8 mouse cellular contexts compared by ENCODE assay signal in the genomic region with DNA sequence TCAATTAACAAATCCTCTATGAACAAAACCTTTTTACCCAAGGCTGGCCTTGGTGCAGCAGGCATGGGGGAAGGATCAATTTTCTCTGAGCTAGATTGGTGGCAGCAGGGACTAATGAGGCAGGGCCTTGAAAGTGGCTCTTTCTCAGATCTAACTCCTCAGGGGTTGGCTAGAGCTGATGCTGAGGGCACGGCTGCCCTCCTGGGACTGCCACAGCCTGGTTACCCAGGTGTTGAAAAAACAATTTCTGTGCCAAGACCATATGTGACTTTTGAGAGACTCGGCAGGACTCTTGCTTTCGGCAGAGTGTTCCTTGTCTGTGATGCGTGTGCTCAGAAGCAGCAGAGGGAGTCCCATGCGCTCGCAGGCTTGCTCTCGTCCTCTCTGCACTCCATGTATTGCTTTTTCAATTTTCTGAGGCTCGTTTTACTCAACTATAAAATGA.
A peak's percentile ranks its signal among the peaks of the same experiment; 100 is the strongest.
DNase-seq lines count a peak whose midpoint lies in the region; ATAC-seq and TF ChIP-seq lines count a peak whose summit lies in the region.
"Had no signal": no experiment of that assay in that cellular context is flagged by ENCODE, and none has a peak within 500 bp of the region (broad histone marks: within the 10 kb centered on the region; RNA-seq: fewer than 3 reads in every experiment).

No protein-coding gene starts in this region.

- no peaks in the 10 kb centered on the region for H3K27me3 ChIP-seq in forebrain, embryonic 11.5 days (ENCODE audit: control insufficient read depth, insufficient read depth, low read length)
- H3K27me3 ChIP-seq in limb, embryonic 14.5 days (ENCODE audit: control insufficient read depth, insufficient read depth, low read length): no peaks in the 10 kb centered on the region
- no peaks in the 10 kb centered on the region for H3K27me3 ChIP-seq in thymus, adult 2 months (ENCODE audit: control insufficient read depth, insufficient read depth, low read length)
- H3K27me3 ChIP-seq: Patski had no signal

- TF ChIP-seq POLR2A in limb, embryonic 14.5 days (IDR thresholded peaks at IDR 0.05; ENCODE audit: borderline replicate concordance, extremely low read depth, insufficient read depth, insufficient read length): no peak
- TF ChIP-seq POLR2A in thymus, adult 2 months (IDR thresholded peaks at IDR 0.05; ENCODE audit: control insufficient read depth, extremely low read depth, insufficient read depth, low read length, poor library complexity): no peak

- ATAC-seq in forebrain, embryonic 11.5 days (replicated peaks; ENCODE audit: low FRiP score): peak; percentile 84
- ATAC-seq in limb, embryonic 14.5 days (ENCODE audit: low FRiP score, low read depth): no peak
- ATAC-seq: Patski had no signal

- H3K4me1 ChIP-seq in forebrain, embryonic 11.5 days (replicated peaks; ENCODE audit: control insufficient read depth, insufficient read depth, low read length): no peaks in the 10 kb centered on the region; the same call in 1 of the 2 replicates
- H3K4me1 ChIP-seq in limb, embryonic 14.5 days (ENCODE audit: control insufficient read depth, insufficient read depth, low read length): peaks cover 15% of the 10 kb centered on the region
- no peaks in the 10 kb centered on the region for H3K4me1 ChIP-seq in thymus, adult 2 months (replicated peaks; ENCODE audit: control insufficient read depth, insufficient read depth, low read length)

- peak overlapping the region; percentile 81 for H3K27ac ChIP-seq in forebrain, embryonic 11.5 days (ENCODE audit: low read depth, low read length)
- peak overlapping the region; percentile 62; the same call in 1 of the 2 replicates for H3K27ac ChIP-seq in limb, embryonic 14.5 days (replicated peaks; ENCODE audit: low read depth, low read length)
- no peak overlapping the region for H3K27ac ChIP-seq in thymus, adult 2 months (ENCODE audit: control insufficient read depth, insufficient read depth, low read length)

- H3K4me3 ChIP-seq in forebrain, embryonic 11.5 days (ENCODE audit: low read depth, low read length): no peak overlapping the region
- H3K4me3 ChIP-seq in limb, embryonic 14.5 days (replicated peaks; ENCODE audit: low read length): no peak overlapping the region
- H3K4me3 ChIP-seq in thymus, adult 2 months (ENCODE audit: control insufficient read depth, insufficient read depth, low read length): no peak overlapping the region

- TF ChIP-seq CTCF in thymus, adult 2 months (IDR thresholded peaks at IDR 0.05; ENCODE audit: borderline replicate concordance, control insufficient read depth, extremely low read depth, insufficient read depth, low read length, poor library complexity): no peak

- DNase-seq in right cerebral cortex, adult 18-20 months: peak; percentile 6
- DNase-seq in right cerebral cortex, postnatal 14 days: no peak
- peak; percentile 74 for DNase-seq in forebrain, embryonic 11.5 days (ENCODE audit: low spot score)
- DNase-seq in limb, embryonic 14.5 days (ENCODE audit: low spot score): peak; percentile 9
- no peak for DNase-seq in natural killer cell, adult 2 months (ENCODE audit: low spot score in 2 of 2)
- no peak for DNase-seq in thymus, adult 2 months
- no peak for DNase-seq in lung, postnatal 4 days

- no peak overlapping the region for H3K9ac ChIP-seq in forebrain, embryonic 11.5 days (ENCODE audit: low read length)
- no peak overlapping the region for H3K9ac ChIP-seq in limb, embryonic 14.5 days (ENCODE audit: low read depth, low read length, severe bottlenecking)

- H3K36me3 ChIP-seq in forebrain, embryonic 11.5 days (ENCODE audit: control insufficient read depth, insufficient read depth, low read length): no peaks in the 10 kb centered on the region
- H3K36me3 ChIP-seq in limb, embryonic 14.5 days (ENCODE audit: control insufficient read depth, insufficient read depth, low read length): no peaks in the 10 kb centered on the region
- no peaks in the 10 kb centered on the region for H3K36me3 ChIP-seq in thymus, adult 2 months (ENCODE audit: control insufficient read depth, insufficient read depth, low read length)

- 50% methylated on average over 8 of the region's 8 CpGs for WGBS in forebrain, embryonic 11.5 days
- 29% methylated on average over 8 of the region's 8 CpGs for WGBS in limb, embryonic 14.5 days
- 94% methylated on average over 8 of the region's 8 CpGs for WGBS in thymus, adult 2 months

- H3K9me3 ChIP-seq in forebrain, embryonic 11.5 days (ENCODE audit: control insufficient read depth, low read length): no peaks in the 10 kb centered on the region
- H3K9me3 ChIP-seq in limb, embryonic 14.5 days (ENCODE audit: control insufficient read depth, low read length): no peaks in the 10 kb centered on the region

- H3K4me2 ChIP-seq in forebrain, embryonic 11.5 days (ENCODE audit: low read depth, low read length, severe bottlenecking): no peak overlapping the region
- peak overlapping the region; percentile 11 for H3K4me2 ChIP-seq in limb, embryonic 14.5 days (replicated peaks; ENCODE audit: low read depth, low read length, severe bottlenecking)

Comparison
In these comparisons a context has a peak if more than half of its experiments do, and no peak if none do; other contexts are left out.
1. DNase-seq: peak in right cerebral cortex, adult 18-20 months (single experiment), forebrain, embryonic 11.5 days (single experiment) and limb, embryonic 14.5 days (single experiment); none in right cerebral cortex, postnatal 14 days (single experiment), natural killer cell, adult 2 months (0 of 2), thymus, adult 2 months (single experiment) and lung, postnatal 4 days (0 of 2).